ENCODE assay signal across 10 mouse cellular contexts in the genomic region with DNA sequence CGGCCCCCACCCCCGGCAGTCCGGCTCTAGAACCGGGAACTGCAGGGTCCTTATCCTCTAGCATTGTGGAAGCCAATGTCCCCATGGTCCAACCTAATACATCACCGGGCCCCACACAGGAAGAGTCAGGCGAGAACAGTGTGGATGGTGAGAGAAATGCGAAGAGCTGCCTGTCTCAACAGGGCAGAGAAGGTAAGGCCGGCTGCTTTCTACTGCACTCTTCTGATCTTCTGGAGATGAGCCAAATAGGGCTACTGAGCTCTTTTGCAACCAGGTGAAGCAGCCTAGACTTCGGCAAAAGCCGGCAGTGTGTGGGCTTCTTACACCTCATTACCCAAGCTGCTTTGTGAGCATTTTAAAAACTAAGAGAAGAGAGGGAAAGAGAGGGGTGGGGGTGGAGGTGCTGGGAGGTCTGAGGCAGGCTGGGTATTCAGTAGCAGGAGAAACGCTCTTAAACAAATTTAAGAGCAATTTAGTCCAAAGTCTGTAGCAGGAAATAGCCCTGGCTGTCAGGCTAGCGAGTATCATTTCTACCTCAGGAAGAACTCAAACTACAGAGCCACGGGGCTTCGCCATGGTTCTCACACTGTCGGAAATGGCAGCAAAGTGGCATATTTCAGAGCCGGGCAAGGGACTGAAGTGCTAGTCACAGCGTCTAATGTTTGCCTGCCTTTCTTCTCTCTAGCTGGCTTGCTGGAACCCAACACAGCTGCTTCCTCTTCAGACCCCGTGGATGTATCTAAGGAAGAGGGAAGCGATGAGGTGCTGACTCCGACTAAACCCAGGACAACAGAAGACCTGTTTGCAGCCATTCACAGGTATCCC. TPM values are rescaled to one million over a fixed set of nuclear protein-coding genes. Genes with fewer than 3 reads are reported as not detected.
DNase-seq lines count a peak whose midpoint lies in the region; ATAC-seq and TF ChIP-seq lines count a peak whose summit lies in the region.
"Had no signal": no experiment of that assay in that cellular context is flagged by ENCODE, and none has a peak within 500 bp of the region (broad histone marks: within the 10 kb centered on the region; RNA-seq: fewer than 3 reads in every experiment).

No protein-coding gene starts in this region.

- DNase-seq in kidney, adult 2 months, result peak; percentile 61
- DNase-seq in kidney, adult 11 months, result no peak
- peak; percentile 22 for DNase-seq in kidney, postnatal 10 days
- DNase-seq in adrenal gland, adult 18-20 months (ENCODE audit: low spot score in 2 of 2), result no peak
- DNase-seq in gastrocnemius, postnatal 4 days (ENCODE audit: low spot score in 2 of 2), result no peak
- no peak for DNase-seq in layer of hippocampus, adult 11-12 months (ENCODE audit: low spot score)

- H3K27ac ChIP-seq in kidney, adult 2 months (ENCODE audit: insufficient read depth, low read depth, low read length), result peak overlapping the region; percentile 32; the same call in 1 of the 2 replicates
- 0 out of 2 replicates have a peak overlapping the region, but pooled peaks have one; percentile 9 for H3K27ac ChIP-seq in embryonic facial prominence, embryonic 13.5 days
- H3K27ac ChIP-seq: heart, embryonic 13.5 days had no signal

- H3K4me1 ChIP-seq in kidney, adult 2 months (ENCODE audit: control insufficient read depth, insufficient read depth, low read length), result peaks cover 14% of the 10 kb centered on the region; the same call in 1 of the 2 replicates
- peaks cover 44% of the 10 kb centered on the region for H3K4me1 ChIP-seq in E14TG2a.4 (replicated peaks; ENCODE audit: low read depth, low read length)
- peaks cover 31% of the 10 kb centered on the region for H3K4me1 ChIP-seq in embryonic facial prominence, embryonic 13.5 days

- no peak; the same call in 1 of the 2 replicates for ATAC-seq in embryonic facial prominence, embryonic 13.5 days (ENCODE audit: insufficient number of reproducible peaks, insufficient read depth, low FRiP score, low TSS enrichment, low read depth)
- ATAC-seq: Patski had no signal

- H3K4me3 ChIP-seq in kidney, adult 2 months (ENCODE audit: insufficient read depth, low read depth, low read length), result no peak overlapping the region
- H3K4me3 ChIP-seq in E14TG2a.4 (replicated peaks; ENCODE audit: low read length), result peak overlapping the region; percentile 69
- no peak overlapping the region for H3K4me3 ChIP-seq in embryonic facial prominence, embryonic 13.5 days
- H3K4me3 ChIP-seq: heart, embryonic 13.5 days had no signal

- H3K36me3 ChIP-seq in kidney, adult 2 months (ENCODE audit: control insufficient read depth, insufficient read depth, low read length), result no peaks in the 10 kb centered on the region; the same call in 1 of the 2 replicates
- H3K36me3 ChIP-seq in E14TG2a.4 (ENCODE audit: insufficient read depth, low read length), result peaks cover 5% of the 10 kb centered on the region
- peaks cover 39% of the 10 kb centered on the region for H3K36me3 ChIP-seq in embryonic facial prominence, embryonic 13.5 days

- no peak overlapping the region for H3K9ac ChIP-seq in embryonic facial prominence, embryonic 13.5 days

- 50% methylated on average over 20 of the region's 20 CpGs for WGBS in kidney, adult 2 months
- WGBS in embryonic facial prominence, embryonic 13.5 days, result 68% methylated on average over 20 of the region's 20 CpGs

- TF ChIP-seq CTCF in kidney, adult 2 months (conservative IDR thresholded peaks at IDR 0.05; ENCODE audit: insufficient read depth, insufficient read length, low read depth, low read length), result no peak
- no peak for TF ChIP-seq CTCF in E14TG2a.4 (conservative IDR thresholded peaks at IDR 0.05; ENCODE audit: low read length)

- H3K9me3 ChIP-seq in E14TG2a.4 (ENCODE audit: low read length), result no peaks in the 10 kb centered on the region
- H3K9me3 ChIP-seq in embryonic facial prominence, embryonic 13.5 days, result no peaks in the 10 kb centered on the region
- H3K9me3 ChIP-seq: heart, embryonic 13.5 days had no signal

- H3K4me2 ChIP-seq in embryonic facial prominence, embryonic 13.5 days, result no peak overlapping the region
- H3K4me2 ChIP-seq: heart, embryonic 13.5 days had no signal

- H3K27me3 ChIP-seq in kidney, adult 2 months (replicated peaks; ENCODE audit: control insufficient read depth, insufficient read depth, low read length), result no peaks in the 10 kb centered on the region
- H3K27me3 ChIP-seq in E14TG2a.4 (ENCODE audit: insufficient read depth, low read length), result peaks cover 53% of the 10 kb centered on the region
- H3K27me3 ChIP-seq in embryonic facial prominence, embryonic 13.5 days, result no peaks in the 10 kb centered on the region
- H3K27me3 ChIP-seq: heart, embryonic 13.5 days; Patski had no signal

- TF ChIP-seq POLR2A in kidney, adult 2 months (IDR thresholded peaks at IDR 0.05; ENCODE audit: low read depth, low read length), result no peak

RNA-seq across cellular contexts. Expression of a gene that starts 18.8 kb away (rescaled TPM):
- polyA plus RNA-seq in kidney, adult 2 months (2012; rRNA removed), result 1.9 and 2.9 TPM in 2 replicates
- 21.4 and 24.9 TPM in 2 replicates for polyA plus RNA-seq in embryonic facial prominence, embryonic 13.5 days (2015; fragmentation: Nextera tagmentation; extraction: Ambion mirVana)
- 1 to 10 TPM; 4.7 to 6.6 TPM for total RNA-seq in adrenal gland, adult 18-20 months (2021)
- 1 to 10 TPM; 3.8 to 4.6 TPM for total RNA-seq in gastrocnemius, postnatal 4 days (2021)

Comparison
In these comparisons a context has a peak if more than half of its experiments do, and no peak if none do; other contexts are left out.
1. DNase-seq: peak in kidney, adult 2 months (single experiment) and kidney, postnatal 10 days (single experiment); none in kidney, adult 11 months (single experiment), adrenal gland, adult 18-20 months (0 of 2), gastrocnemius, postnatal 4 days (0 of 2) and layer of hippocampus, adult 11-12 months (single experiment).